Mouse (Mus musculus) mouse embryonic stem cell (cell line): Measurements from ENCODE around the gene Phyhd1.

Source experiments
- in situ Hi-C, 2 experiments: fragments of 300-500 bp; cut with MboI; formaldehyde crosslinking; loops; 1 replicate in 1 of 2; 3 replicates in 1 of 2; pipeline ENCODE4 v1.14.3; 2019 to 2020; ENCODE audit warnings: low sequenced_read_pairs in 2 of 2, low pct_unique_long_range_greater_than_20kb in 1 of 2, mixed read lengths in 1 of 2; ENCODE audit not compliant: unreplicated experiment in 1 of 2

The Phyhd1 gene

DNA sequence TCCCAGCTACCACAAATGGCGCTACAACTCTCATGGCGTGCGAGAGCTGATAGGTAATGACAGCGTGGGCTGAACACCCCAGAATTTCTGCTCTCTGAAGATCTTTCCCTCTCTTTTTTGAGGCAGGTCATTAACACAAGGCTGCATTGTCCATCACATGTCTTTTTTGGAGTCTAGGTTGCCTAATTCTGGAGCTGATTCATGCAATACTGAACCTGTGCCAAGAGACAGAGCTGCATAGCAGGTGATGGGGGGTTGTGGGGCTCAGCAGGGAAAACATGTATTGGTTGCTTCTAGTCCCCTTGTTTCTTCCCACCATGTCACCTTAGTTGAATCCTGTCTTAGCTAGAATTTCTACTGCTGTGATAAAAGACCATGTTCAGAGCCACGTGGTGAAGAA, 59.3 kb downstream of the Phyhd1 start:
- in situ Hi-C loops, result no loop called here

DNA sequence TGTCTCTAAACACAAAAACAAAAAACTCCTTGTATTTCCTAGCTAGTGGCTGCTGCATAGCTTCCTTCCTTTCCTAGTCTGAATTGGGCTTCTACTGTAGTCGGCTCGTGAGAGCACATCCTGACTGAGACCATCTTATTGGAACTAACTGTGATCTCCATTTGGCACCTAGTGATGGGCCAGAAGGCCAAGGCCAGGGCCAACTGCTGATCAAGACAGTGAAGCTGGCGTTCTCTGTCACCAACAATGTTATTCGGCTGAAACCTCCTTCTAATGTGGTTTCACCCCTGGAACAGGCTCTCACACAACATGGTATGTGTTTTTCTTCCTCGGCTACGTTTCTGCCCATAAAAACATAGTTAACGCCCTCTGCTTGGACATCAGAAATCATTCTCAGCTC, 61.3 kb downstream of the Phyhd1 start:
- in situ Hi-C loops, result no loop called here

DNA sequence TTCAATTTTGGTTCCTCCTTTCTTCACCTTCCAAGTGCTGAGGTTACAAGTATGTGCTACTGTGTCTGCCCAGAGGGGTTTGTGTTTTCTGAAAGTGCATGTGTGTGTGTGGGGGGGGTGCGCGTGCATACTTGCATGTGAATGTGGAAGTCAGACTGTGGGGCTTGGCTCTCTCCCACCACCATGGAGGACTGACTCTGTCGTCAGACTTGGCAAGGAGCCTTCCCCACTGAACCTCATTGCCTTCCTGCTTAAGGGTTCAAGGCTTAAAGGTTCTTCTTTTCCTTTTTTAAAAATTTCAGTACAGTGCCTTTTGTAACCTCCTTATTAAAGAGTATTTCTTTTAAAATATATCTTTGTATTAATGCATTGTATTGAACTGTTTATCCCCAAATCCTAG, 62.8 kb downstream of the Phyhd1 start:
- in situ Hi-C loops, result no loop called here
